Mouse (Mus musculus): ENCODE data around the gene Angptl1. TPM values are rescaled to one million over a fixed set of nuclear protein-coding genes. Genes with fewer than 3 reads are reported as not detected.

Angptl1 gene
- polyA plus RNA-seq, 1 experiment from 2014 or later = not detected

GRCm38 (mm10) chr1:156909265-156909664 is 70.9 kb downstream of the Angptl1 start:
- H3K36me3 ChIP-seq (ENCODE audit: inconsistent target) = no peaks in the 10 kb centered on the region
- no peak overlapping the region for H3K27ac ChIP-seq
- WGBS (ENCODE audit: missing documents) = 94% methylated on average over 4 of the region's 4 CpGs
- H3K4me3 ChIP-seq (ENCODE audit: inconsistent target) = no peak overlapping the region
- no peaks in the 10 kb centered on the region for H3K79me2 ChIP-seq (ENCODE audit: inconsistent target)

GRCm38 (mm10) chr1:156909866-156910265 is 71.5 kb downstream of the Angptl1 start:
- Histone ChIP-seq H3K4me3 (ENCODE audit: inconsistent target) (no peak overlapping the region), H3K27ac (no peak overlapping the region), H3K79me2 (ENCODE audit: inconsistent target) (no peaks in the 10 kb centered on the region), H3K36me3 (ENCODE audit: inconsistent target) (no peaks in the 10 kb centered on the region)

Other genes starting within 250 kb of the Angptl1 start
- gene Tor3a, start 164.2 kb upstream of the Angptl1 start, polyA plus RNA-seq (2018) = 53.9 to 142 TPM (median 55.8 TPM) in 3 replicates
- 27.5 to 34.6 TPM (median 32.7 TPM) in 3 replicates for gene Fam20b, start 119.5 kb upstream of the Angptl1 start, polyA plus RNA-seq (2018)
- gene Ralgps2, start 101.1 kb downstream of the Angptl1 start, polyA plus RNA-seq (2018) = 4.7 to 8.8 TPM (median 5.8 TPM) in 3 replicates

Measured in macrophage (primary cell).